Mouse (Mus musculus) MEL-GATA-1-ER (cell line): Measurements from ENCODE around the gene Cdc5l.

ENCODE experiments used
- DNase-seq: peaks from one replicate; pipeline ENCODE4 v3.0.0-alpha.2; 2012; ENCODE audit warnings: low read depth; ENCODE audit errors: extremely low read depth

Cdc5l gene

GRCm38 (mm10) chr17:45370535-45370934 is 63.0 kb downstream of the Cdc5l start:
- no peak for DNase-seq

- DNase-seq: no peak
Observed at GRCm38 (mm10) chr17:45364871-45365270, 68.7 kb downstream of the Cdc5l start.

- DNase-seq: no peak
Observed at GRCm38 (mm10) chr17:45360950-45361349, 72.6 kb downstream of the Cdc5l start.

DNA sequence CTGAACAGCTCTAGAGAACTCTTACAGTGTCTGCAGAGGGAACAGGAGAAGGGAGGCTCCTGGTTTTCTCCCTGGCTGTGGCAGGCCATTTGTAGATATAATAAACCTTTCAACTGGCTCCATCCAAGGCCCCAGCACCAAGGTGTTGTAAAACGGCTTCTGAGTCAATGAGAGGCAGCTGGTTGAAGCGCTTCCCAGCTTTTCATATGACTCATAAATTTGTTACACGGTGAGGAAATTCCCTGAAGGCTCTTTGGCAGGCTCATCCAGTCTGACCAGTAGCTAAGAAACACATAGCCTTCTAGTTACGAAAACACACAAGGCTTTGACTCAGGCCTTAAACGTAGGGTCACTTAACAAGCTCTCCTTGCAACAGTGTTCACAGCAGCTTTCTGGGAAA is 74.1 kb downstream of the Cdc5l start:
- no peak for DNase-seq

- no peak for DNase-seq
Observed at GRCm38 (mm10) chr17:45356431-45356830, 77.1 kb downstream of the Cdc5l start.

GRCm38 (mm10) chr17:45347951-45348350 is 85.6 kb downstream of the Cdc5l start:
- no peak for DNase-seq
